Mouse (Mus musculus): ENCODE measurements around the gene Gm39566. TPM values are rescaled to one million over a fixed set of nuclear protein-coding genes. Genes with fewer than 3 reads are reported as not detected.

Gm39566 gene
- total RNA-seq, 2 experiments from 2014 or later: not detected

Other genes starting within 250 kb of the Gm39566 start
- 10 to 100 TPM in 1 of 2 experiments, 1 to 10 TPM in 1; 8.1 to 12.5 TPM for gene Wrap53, start 235.0 kb downstream of the Gm39566 start, total RNA-seq (2021)
- 10 to 100 TPM; 59.9 to 75.9 TPM for gene Trp53, start 234.9 kb downstream of the Gm39566 start, total RNA-seq (2021)
- gene Atp1b2, start 209.4 kb downstream of the Gm39566 start, total RNA-seq (2021): 10 to 100 TPM; 38.6 to 52.9 TPM
- under 1 TPM; 0.27 to 0.36 TPM for gene Shbg, start 197.4 kb downstream of the Gm39566 start, total RNA-seq (2021)
- gene Sat2, start 193.3 kb downstream of the Gm39566 start, total RNA-seq (2021): 10 to 100 TPM in 1 of 2 experiments, 1 to 10 TPM in 1; 9.2 to 10.1 TPM
- 10 to 100 TPM; 61.9 to 80.2 TPM for gene Fxr2, start 182.3 kb downstream of the Gm39566 start, total RNA-seq (2021)
- not detected for gene Sox15, start 160.0 kb downstream of the Gm39566 start, total RNA-seq (2021)
- 100 to 1,000 TPM; 114 to 116 TPM for gene Mpdu1, start 152.7 kb downstream of the Gm39566 start, total RNA-seq (2021)
- gene Cd68, start 149.1 kb downstream of the Gm39566 start, total RNA-seq (2021): 10 to 100 TPM in 1 of 2 experiments, 1 to 10 TPM in 1; 9.8 to 12.0 TPM
- gene Eif4a1, start 142.9 kb downstream of the Gm39566 start, total RNA-seq (2021): 100 to 1,000 TPM; 598 to 631 TPM
- gene Senp3, start 133.2 kb downstream of the Gm39566 start, total RNA-seq (2021): 10 to 100 TPM; 62.6 to 76.3 TPM
- gene Tnfsf13, start 129.5 kb downstream of the Gm39566 start, total RNA-seq (2021): 1 to 10 TPM; 2.0 to 5.0 TPM
- 10 to 100 TPM; 18.1 to 19.2 TPM for gene Tnfsf12, start 119.4 kb downstream of the Gm39566 start, total RNA-seq (2021)
- 1 to 10 TPM; 4.2 to 5.1 TPM for gene Tnfsfm13, start 119.2 kb downstream of the Gm39566 start, total RNA-seq (2021)
- gene Polr2a, start 56.7 kb downstream of the Gm39566 start, total RNA-seq (2021): 10 to 100 TPM; 53.9 to 67.5 TPM
- gene Slc35g3, start 53.3 kb downstream of the Gm39566 start, total RNA-seq (2021): not detected
- 10 to 100 TPM; 35.5 to 41.2 TPM for gene Zbtb4, start 49.4 kb downstream of the Gm39566 start, total RNA-seq (2021)
- 1 to 10 TPM; 2.3 to 7.9 TPM for gene Chrnb1, start 19.4 kb downstream of the Gm39566 start, total RNA-seq (2021)
- gene Fgf11, start 13.4 kb downstream of the Gm39566 start, total RNA-seq (2021): 1 to 10 TPM; 2.4 to 3.8 TPM
- gene Tmem102, start 9.7 kb downstream of the Gm39566 start, total RNA-seq (2021): 1 to 10 TPM; 1.0 TPM
- not detected for gene Spem2, start 3.2 kb upstream of the Gm39566 start, total RNA-seq (2021)
- not detected for gene Spem1, start 6.9 kb upstream of the Gm39566 start, total RNA-seq (2021)
- gene Nlgn2, start 22.5 kb upstream of the Gm39566 start, total RNA-seq (2021): 10 to 100 TPM; 17.3 to 23.5 TPM
- 100 to 1,000 TPM; 137 to 145 TPM for gene Tmem256, start 23.2 kb upstream of the Gm39566 start, total RNA-seq (2021)
- gene Plscr3, start 31.1 kb upstream of the Gm39566 start, total RNA-seq (2021): 10 to 100 TPM; 49.2 to 59.2 TPM
- under 1 TPM; 0.12 to 0.24 TPM for gene Tnk1, start 43.4 kb upstream of the Gm39566 start, total RNA-seq (2021)
- not detected for gene Tmem95, start 62.7 kb upstream of the Gm39566 start, total RNA-seq (2021)
- 1 to 10 TPM; 4.1 to 4.2 TPM for gene Kctd11, start 66.1 kb upstream of the Gm39566 start, total RNA-seq (2021)
- gene Acap1, start 80.2 kb upstream of the Gm39566 start, total RNA-seq (2021): 1 to 10 TPM; 4.3 to 4.7 TPM
- 1 to 10 TPM; 3.1 to 3.2 TPM for gene 2810408A11Rik, start 85.7 kb upstream of the Gm39566 start, total RNA-seq (2021)
- 10 to 100 TPM; 33.6 to 48.1 TPM for gene Neurl4, start 85.8 kb upstream of the Gm39566 start, total RNA-seq (2021)
- gene Gps2, start 98.6 kb upstream of the Gm39566 start, total RNA-seq (2021): 10 to 100 TPM; 42.3 to 43.1 TPM
- 100 to 1,000 TPM; 578 to 644 TPM for gene Eif5a, start 106.7 kb upstream of the Gm39566 start, total RNA-seq (2021)
- 10 to 100 TPM; 19.6 to 44.5 TPM for gene Ybx2, start 120.5 kb upstream of the Gm39566 start, total RNA-seq (2021)
- gene Slc2a4, start 132.9 kb upstream of the Gm39566 start, total RNA-seq (2021): 10 to 100 TPM; 67.6 to 81.9 TPM
- 1 to 10 TPM in 1 of 2 experiments, under 1 TPM in 1; 0.70 to 1.2 TPM for gene Cldn7, start 149.5 kb upstream of the Gm39566 start, total RNA-seq (2021)
- 100 to 1,000 TPM; 117 to 148 TPM for gene Ctdnep1, start 165.9 kb upstream of the Gm39566 start, total RNA-seq (2021)
- 10 to 100 TPM; 66.8 to 71.4 TPM for gene Elp5, start 167.2 kb upstream of the Gm39566 start, total RNA-seq (2021)
- 100 to 1,000 TPM; 339 to 345 TPM for gene Gabarap, start 175.8 kb upstream of the Gm39566 start, total RNA-seq (2021)
- gene Phf23, start 180.5 kb upstream of the Gm39566 start, total RNA-seq (2021): 10 to 100 TPM; 43.5 to 50.5 TPM
- 10 to 100 TPM; 15.7 to 23.0 TPM for gene Dvl2, start 185.3 kb upstream of the Gm39566 start, total RNA-seq (2021)
- gene Acadvl, start 200.1 kb upstream of the Gm39566 start, total RNA-seq (2021): 1,000 to 10,000 TPM; 1,467 to 1,540 TPM
- 10 to 100 TPM; 29.9 to 37.6 TPM for gene Dlg4, start 201.6 kb upstream of the Gm39566 start, total RNA-seq (2021)
- 10 to 100 TPM; 35.0 to 76.1 TPM for gene Asgr1, start 238.8 kb upstream of the Gm39566 start, total RNA-seq (2021)

Data from adrenal gland, postnatal 10 days (tissue).